Mouse (Mus musculus): ENCODE measurements around the gene Emx1. TPM values are rescaled to one million over a fixed set of nuclear protein-coding genes. Genes with fewer than 3 reads are reported as not detected.
A peak's percentile ranks its signal among the peaks of the same experiment; 100 is the strongest.
"Not testable (repeated sequence)": the region's sequence is repeated elsewhere in the genome, so short reads cannot be mapped to it uniquely, and the experiment has no call there.

Gene Emx1
- polyA plus RNA-seq, 1 experiment from 2014 or later: not detected

DNA sequence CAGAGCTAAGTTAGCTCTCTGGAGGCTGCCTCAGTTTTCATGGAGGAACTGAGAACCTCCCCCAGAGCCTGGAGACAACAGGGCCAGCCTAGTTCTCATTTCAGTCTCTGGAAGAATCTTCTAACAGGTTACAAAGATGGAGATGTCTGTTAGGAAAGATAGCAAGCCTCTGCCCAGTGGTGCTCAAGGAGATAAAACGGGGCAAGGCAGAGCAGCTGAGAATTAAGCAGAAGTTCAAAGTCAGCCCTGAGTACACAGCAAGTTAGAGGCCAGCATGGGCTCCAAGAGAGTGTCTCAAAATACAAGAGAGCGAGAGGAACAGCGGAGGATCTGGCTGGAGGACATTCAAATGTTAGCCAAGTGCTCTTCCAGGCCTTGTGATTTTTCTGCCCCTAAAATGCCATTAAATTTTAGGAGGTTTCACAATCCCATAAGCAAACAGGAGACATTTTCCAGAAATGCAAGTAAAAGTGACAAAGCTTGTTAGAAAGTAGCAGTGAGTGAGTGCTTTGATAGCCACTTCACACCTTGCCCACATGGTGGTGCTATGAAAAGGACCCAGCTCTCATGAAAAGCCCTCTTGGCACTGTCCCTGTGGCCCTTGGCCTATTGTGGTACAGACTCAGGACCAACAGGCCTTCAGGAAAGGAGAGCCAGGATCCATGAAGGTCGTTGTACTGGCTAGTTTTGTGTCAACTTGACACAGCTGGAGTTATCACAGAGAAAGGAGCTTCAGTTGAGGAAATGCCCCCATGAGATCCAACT, 29.0 kb upstream of the Emx1 start:
- not testable (repeated sequence) for H3K4me1 ChIP-seq (ENCODE audit: control insufficient read depth, low read depth, low read length); H3K36me3 ChIP-seq (ENCODE audit: control insufficient read depth, insufficient read depth); H3K27ac ChIP-seq (ENCODE audit: low read length); H3K27me3 ChIP-seq (ENCODE audit: control insufficient read depth, insufficient read depth, low read depth, low read length); H3K9ac ChIP-seq (ENCODE audit: low read depth, low read length); H3K4me2 ChIP-seq (ENCODE audit: low read depth, low read length); H3K4me3 ChIP-seq (ENCODE audit: low read depth, low read length); ATAC-seq (ENCODE audit: low read depth); H3K9me3 ChIP-seq (replicated peaks; ENCODE audit: control insufficient read depth, low read length)
- 52% methylated on average over 4 of the region's 4 CpGs for WGBS (ENCODE audit: insufficient replicate concordance)

DNA sequence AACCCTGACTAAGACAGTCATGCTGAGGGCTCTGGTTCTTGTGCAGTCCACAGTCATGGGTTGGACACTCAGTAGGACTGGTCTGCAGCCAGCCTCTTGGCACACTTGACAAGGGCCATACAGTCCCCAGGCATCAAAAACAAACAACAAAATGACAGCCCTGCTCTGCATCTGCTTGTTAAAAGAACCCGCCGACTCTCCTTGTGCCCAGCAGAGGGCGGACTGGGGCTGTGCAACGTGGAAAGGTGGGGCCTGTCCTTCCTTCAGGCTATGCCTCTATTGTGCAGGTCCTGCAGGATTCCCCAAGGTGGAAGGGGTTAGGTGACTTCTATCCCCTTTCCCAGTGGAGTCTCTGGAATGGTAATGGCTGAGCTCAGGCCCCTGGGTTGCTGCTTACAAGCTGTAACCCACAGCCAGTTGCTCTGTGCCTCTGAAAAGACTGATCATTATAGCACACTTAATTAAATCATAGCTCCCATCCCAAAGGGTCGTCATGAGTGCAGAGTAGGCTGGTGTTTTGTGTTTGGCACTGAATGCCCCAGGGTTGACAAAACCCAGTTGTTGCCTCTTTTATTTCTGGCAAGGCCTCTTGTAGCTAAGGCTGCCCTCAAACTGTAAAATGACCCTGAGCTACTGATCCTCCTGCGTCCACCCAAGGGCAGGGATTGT, 28.0 kb upstream of the Emx1 start:
- ATAC-seq (ENCODE audit: low read depth); H3K4me1 ChIP-seq (ENCODE audit: control insufficient read depth, low read depth, low read length); H3K9ac ChIP-seq (ENCODE audit: low read depth, low read length); H3K4me2 ChIP-seq (ENCODE audit: low read depth, low read length); H3K9me3 ChIP-seq (replicated peaks; ENCODE audit: control insufficient read depth, low read length); H3K27ac ChIP-seq (ENCODE audit: low read length); H3K27me3 ChIP-seq (ENCODE audit: control insufficient read depth, insufficient read depth, low read depth, low read length); H3K4me3 ChIP-seq (ENCODE audit: low read depth, low read length); H3K36me3 ChIP-seq (ENCODE audit: control insufficient read depth, insufficient read depth): not testable (repeated sequence)
- WGBS (ENCODE audit: insufficient replicate concordance): 14% methylated on average over 6 of the region's 6 CpGs

DNA sequence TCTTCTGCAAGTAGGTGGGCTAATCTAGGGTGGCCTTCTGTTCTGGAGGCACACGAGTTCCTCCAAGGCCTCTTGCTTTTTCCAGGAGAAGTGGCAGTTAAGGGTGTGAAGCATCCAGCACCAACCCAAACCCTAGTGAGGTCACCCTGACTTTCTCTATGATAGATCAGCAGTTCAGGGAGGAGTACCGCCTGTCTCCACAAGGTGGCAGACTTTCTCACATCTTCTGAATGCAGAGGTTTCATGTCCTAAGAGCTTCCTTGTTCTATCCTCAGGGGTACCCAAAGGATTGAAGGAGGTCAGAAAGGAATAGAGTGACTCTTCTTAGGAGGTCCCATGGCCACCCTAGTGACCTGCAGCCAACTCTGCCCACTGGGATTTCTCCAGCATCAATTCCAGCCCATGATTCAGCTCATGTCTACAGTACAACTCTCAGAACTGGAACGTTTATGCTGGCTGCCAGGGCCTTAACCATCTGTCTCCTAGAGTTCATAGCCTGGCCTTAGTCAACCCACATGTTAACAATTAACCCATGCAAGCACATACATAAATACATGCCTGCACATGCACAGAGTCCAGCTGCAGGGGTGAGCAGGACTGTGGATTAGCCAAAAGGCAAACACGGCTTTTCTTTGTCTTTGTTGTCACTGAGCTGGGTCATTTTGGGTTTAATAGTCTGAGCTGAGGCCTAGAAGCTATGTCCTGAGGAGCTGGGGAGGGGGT, 26.9 kb upstream of the Emx1 start:
- Histone ChIP-seq H3K4me3 (ENCODE audit: low read depth, low read length) (no peak overlapping the region), H3K27me3 (ENCODE audit: control insufficient read depth, insufficient read depth, low read depth, low read length) (no peaks in the 10 kb centered on the region), H3K36me3 (ENCODE audit: control insufficient read depth, insufficient read depth) (no peaks in the 10 kb centered on the region), H3K9me3 (replicated peaks; ENCODE audit: control insufficient read depth, low read length) (no peaks in the 10 kb centered on the region), H3K27ac (ENCODE audit: low read length) (no peak overlapping the region), H3K4me2 (ENCODE audit: low read depth, low read length) (no peak overlapping the region), H3K9ac (ENCODE audit: low read depth, low read length) (no peak overlapping the region), H3K4me1 (ENCODE audit: control insufficient read depth, low read depth, low read length) (no peaks in the 10 kb centered on the region)
- WGBS (ENCODE audit: insufficient replicate concordance): 29% methylated on average over 4 of the region's 4 CpGs
- no peak for ATAC-seq (ENCODE audit: low read depth)

DNA sequence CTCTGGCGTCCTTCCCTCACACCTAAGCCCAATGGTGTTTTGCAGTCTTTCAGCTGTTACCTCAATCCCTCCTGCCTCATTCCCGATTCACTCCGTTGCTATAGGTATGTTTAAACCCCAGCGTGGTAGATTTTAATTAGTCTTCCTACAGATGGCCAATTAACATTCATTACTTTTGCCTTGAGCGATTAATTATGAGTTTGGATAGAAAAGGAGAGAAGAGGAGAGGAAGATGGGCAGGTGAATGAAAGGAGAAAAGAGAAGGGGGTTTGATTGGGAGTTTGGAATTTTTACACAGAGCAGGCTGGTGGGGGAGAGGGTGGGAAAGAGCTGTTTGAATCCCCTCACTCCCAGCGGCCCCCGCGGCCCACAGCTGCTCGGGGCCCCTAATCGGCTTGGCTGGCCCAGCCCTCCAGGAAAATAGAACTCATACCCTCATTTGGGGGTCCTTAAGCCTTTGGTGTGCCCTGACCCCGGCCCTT, 21.8 kb upstream of the Emx1 start:
- Histone ChIP-seq H3K36me3 (ENCODE audit: control insufficient read depth, insufficient read depth) (no peaks in the 10 kb centered on the region), H3K27ac (ENCODE audit: low read length) (no peak overlapping the region), H3K4me1 (ENCODE audit: control insufficient read depth, low read depth, low read length) (no peaks in the 10 kb centered on the region), H3K4me3 (ENCODE audit: low read depth, low read length) (no peak overlapping the region), H3K4me2 (ENCODE audit: low read depth, low read length) (no peak overlapping the region), H3K27me3 (ENCODE audit: control insufficient read depth, insufficient read depth, low read depth, low read length) (no peaks in the 10 kb centered on the region; the same call in 1 of the 2 replicates), H3K9me3 (replicated peaks; ENCODE audit: control insufficient read depth, low read length) (no peaks in the 10 kb centered on the region), H3K9ac (ENCODE audit: low read depth, low read length) (no peak overlapping the region)
- ATAC-seq (ENCODE audit: low read depth): no peak
- whole genome bisulfite sequencing (ENCODE audit: insufficient replicate concordance): 54% methylated on average over 11 of the region's 11 CpGs

DNA sequence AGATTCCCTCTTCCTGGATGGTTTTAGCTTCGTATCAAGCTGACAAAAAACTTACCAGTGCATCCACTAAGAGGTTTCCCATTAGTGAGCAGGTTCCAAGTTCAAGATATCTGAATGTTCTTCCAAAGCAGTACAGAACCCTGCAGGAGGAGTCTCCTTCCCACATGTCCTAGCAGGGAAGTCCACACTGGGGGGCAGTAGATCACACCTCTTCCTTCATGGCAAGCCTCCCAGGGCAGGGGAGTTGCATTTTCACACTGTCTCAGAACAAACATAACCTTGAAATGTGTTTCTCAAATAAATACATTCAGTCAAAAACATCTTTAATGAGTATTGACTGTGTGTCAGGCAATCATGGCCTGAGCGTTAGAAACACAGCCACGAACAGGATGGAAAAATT, 7.7 kb upstream of the Emx1 start:
- Histone ChIP-seq H3K9me3 (replicated peaks; ENCODE audit: control insufficient read depth, low read length) (no peaks in the 10 kb centered on the region), H3K27me3 (ENCODE audit: control insufficient read depth, insufficient read depth, low read depth, low read length) (peaks cover 7% of the 10 kb centered on the region), H3K4me1 (ENCODE audit: control insufficient read depth, low read depth, low read length) (no peaks in the 10 kb centered on the region), H3K9ac (ENCODE audit: low read depth, low read length) (no peak overlapping the region), H3K4me2 (ENCODE audit: low read depth, low read length) (no peak overlapping the region), H3K27ac (ENCODE audit: low read length) (no peak overlapping the region), H3K36me3 (ENCODE audit: control insufficient read depth, insufficient read depth) (no peaks in the 10 kb centered on the region), H3K4me3 (ENCODE audit: low read depth, low read length) (no peak overlapping the region)
- ATAC-seq (ENCODE audit: low read depth): no peak
- WGBS (ENCODE audit: insufficient replicate concordance): 56% methylated on average over 3 of the region's 3 CpGs

DNA sequence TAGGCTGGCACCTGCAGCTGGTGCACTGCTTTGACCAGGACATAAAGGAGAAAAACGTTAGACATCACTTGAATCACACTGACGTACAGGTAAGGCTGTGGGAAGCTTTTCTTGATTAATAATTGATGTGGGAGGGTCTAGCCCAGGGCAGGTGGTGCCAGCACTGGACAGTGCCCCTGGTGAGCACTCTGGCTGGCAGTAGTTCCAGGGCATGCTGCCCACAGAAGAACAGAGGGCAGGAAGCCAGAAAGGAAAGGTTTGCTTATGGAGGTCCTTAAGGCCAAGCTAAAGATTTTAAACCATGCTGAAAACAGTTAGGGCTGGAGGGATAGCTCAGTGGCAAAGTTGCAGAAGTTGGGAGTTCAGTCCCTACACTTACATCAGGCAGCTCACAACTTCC, 7.2 kb upstream of the Emx1 start:
- Histone ChIP-seq H3K9ac (ENCODE audit: low read depth, low read length) (no peak overlapping the region), H3K27ac (ENCODE audit: low read length) (no peak overlapping the region), H3K36me3 (ENCODE audit: control insufficient read depth, insufficient read depth) (no peaks in the 10 kb centered on the region), H3K27me3 (ENCODE audit: control insufficient read depth, insufficient read depth, low read depth, low read length) (peaks cover 8% of the 10 kb centered on the region), H3K9me3 (replicated peaks; ENCODE audit: control insufficient read depth, low read length) (no peaks in the 10 kb centered on the region), H3K4me1 (ENCODE audit: control insufficient read depth, low read depth, low read length) (no peaks in the 10 kb centered on the region), H3K4me2 (ENCODE audit: low read depth, low read length) (no peak overlapping the region), H3K4me3 (ENCODE audit: low read depth, low read length) (no peak overlapping the region)
- WGBS (ENCODE audit: insufficient replicate concordance): 43% methylated on average over 2 of the region's 2 CpGs
- no peak for ATAC-seq (ENCODE audit: low read depth)

DNA sequence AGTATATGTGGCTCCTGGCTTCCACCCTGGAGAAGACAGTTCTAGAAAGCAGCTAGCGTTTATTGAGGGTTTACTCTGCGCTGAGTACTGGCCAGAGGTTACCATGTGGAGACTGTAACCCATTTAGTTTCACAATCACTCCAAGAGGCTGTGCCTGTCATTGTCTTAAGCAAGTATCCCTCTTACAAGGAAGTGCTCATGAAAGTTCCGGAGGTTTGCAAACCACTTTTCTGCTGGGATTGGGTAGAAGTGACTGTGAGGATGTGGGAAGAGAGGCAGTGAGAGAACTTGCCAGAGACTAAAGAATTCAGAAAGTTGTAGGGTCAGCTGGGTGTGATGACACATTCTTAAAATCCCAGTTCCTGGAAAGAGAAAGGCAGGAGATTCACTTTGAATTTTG, 3.3 kb upstream of the Emx1 start:
- no peak overlapping the region for H3K4me2 ChIP-seq (ENCODE audit: low read depth, low read length)
- no peak overlapping the region for H3K27ac ChIP-seq (ENCODE audit: low read length)
- H3K27me3 ChIP-seq (ENCODE audit: control insufficient read depth, insufficient read depth, low read depth, low read length): peaks cover 46% of the 10 kb centered on the region
- 36% methylated on average over 3 of the region's 3 CpGs for WGBS (ENCODE audit: insufficient replicate concordance)
- H3K9ac ChIP-seq (ENCODE audit: low read depth, low read length): no peak overlapping the region
- H3K4me1 ChIP-seq (ENCODE audit: control insufficient read depth, low read depth, low read length): no peaks in the 10 kb centered on the region
- H3K9me3 ChIP-seq (replicated peaks; ENCODE audit: control insufficient read depth, low read length): no peaks in the 10 kb centered on the region
- ATAC-seq (ENCODE audit: low read depth): no peak
- H3K4me3 ChIP-seq (ENCODE audit: low read depth, low read length): no peak overlapping the region
- H3K36me3 ChIP-seq (ENCODE audit: control insufficient read depth, insufficient read depth): no peaks in the 10 kb centered on the region

DNA sequence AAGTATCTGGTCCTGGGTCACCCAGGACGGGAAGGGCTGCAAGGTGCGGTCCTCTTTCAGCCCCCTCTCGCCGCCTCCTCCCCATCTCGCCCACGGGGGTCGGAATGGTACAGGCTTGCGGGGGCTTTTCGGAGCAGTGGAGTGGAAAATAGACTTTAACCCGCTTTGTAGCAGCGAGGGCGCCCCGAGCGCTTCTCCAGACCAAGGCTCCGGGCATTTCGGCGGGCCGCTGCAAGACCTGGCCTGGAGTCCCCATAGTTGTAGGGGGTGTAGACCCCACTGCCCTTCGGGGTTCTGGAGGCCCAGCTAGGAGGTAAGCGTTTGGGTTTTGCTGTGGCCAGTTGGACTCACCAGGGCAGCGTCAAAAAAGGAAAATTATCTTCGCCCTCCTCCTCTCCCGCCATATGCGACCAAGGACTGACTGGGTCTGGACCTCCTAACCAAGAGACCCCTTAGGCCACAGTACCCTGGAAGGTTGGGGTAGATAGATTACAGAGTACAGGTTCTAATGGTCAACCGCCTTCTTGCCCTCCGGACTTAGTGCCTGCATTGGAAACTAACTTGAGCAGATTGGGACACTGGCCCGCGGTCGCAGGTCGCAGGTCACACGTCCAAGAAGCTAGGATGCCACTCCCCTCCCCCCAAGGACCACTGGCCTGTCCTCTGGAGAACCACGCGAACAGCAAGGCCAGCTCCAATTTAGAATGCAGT, 1.1 kb upstream of the Emx1 start:
- Histone ChIP-seq H3K4me3 (ENCODE audit: low read depth, low read length) (no peak overlapping the region; the same call in 1 of the 2 replicates), H3K27ac (ENCODE audit: low read length) (no peak overlapping the region), H3K27me3 (ENCODE audit: control insufficient read depth, insufficient read depth, low read depth, low read length) (peaks cover 68% of the 10 kb centered on the region), H3K4me1 (ENCODE audit: control insufficient read depth, low read depth, low read length) (no peaks in the 10 kb centered on the region; the same call in 1 of the 2 replicates), H3K9me3 (replicated peaks; ENCODE audit: control insufficient read depth, low read length) (no peaks in the 10 kb centered on the region), H3K9ac (ENCODE audit: low read depth, low read length) (no peak overlapping the region), H3K36me3 (ENCODE audit: control insufficient read depth, insufficient read depth) (no peaks in the 10 kb centered on the region), H3K4me2 (ENCODE audit: low read depth, low read length) (0 out of 2 replicates have a peak overlapping the region, but pooled peaks have one; percentile 27)
- WGBS (ENCODE audit: insufficient replicate concordance): 3% methylated on average over 33 of the region's 33 CpGs
- no peak for ATAC-seq (ENCODE audit: low read depth)

Measured in liver, embryonic 16.5 days (tissue).